Mouse (Mus musculus) G1E (cell line): ENCODE measurements around the gene Naa10.

Source experiments
- CTCF ChIP-seq: IDR thresholded peaks from 2 replicates; pipeline ENCODE4 v1.5.1; 2012; ENCODE audit warnings: low read depth, low read length, inconsistent platforms, mixed read lengths
- GATA1 ChIP-seq: IDR thresholded peaks from 2 replicates; pipeline ENCODE4 v1.6.1; 2012; ENCODE audit warnings: borderline replicate concordance, low read length, inconsistent platforms, mixed read lengths
- POLR2AphosphoS5 ChIP-seq: IDR thresholded peaks from 2 replicates; pipeline ENCODE4 v1.6.1; 2012; ENCODE audit warnings: low read depth, low read length, inconsistent platforms; ENCODE audit not compliant: insufficient replicate concordance
- TAL1 ChIP-seq: conservative IDR thresholded peaks from 2 replicates; pipeline ENCODE4 v1.6.1; 2012; ENCODE audit warnings: low read depth, low read length, inconsistent platforms, mixed read lengths

DNA sequence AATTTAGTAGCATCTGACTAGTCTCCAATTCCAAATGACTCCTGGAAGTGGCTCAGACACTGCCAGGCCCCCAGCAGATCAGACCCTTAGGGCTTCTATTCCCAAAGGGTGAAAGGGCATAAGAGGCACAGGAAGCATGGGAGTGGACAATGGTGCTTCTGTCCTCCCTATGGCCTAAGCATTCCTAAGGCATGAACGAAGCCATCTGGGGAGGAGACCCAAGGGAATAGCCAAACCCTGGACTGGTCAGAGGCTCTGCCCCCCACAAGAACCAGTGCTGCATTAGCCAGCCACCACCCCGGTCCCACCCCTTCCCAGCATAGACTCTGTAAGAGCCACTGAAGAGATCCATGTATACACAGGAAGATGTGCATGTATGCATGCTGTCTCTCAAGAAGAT, 45.9 kb downstream of the Naa10 start:
- TF ChIP-seq CTCF (no peak), TAL1 (no peak), GATA1 (no peak), POLR2AphosphoS5 (no peak)
